Comparison of ENCODE assay signal across 8 mouse cellular contexts in genomic region chr5:117492933-117493863, GRCm38 (mm10).
DNase-seq lines count a peak whose midpoint lies in the region; ATAC-seq and TF ChIP-seq lines count a peak whose summit lies in the region.

No protein-coding gene starts in this region.

- H3K27ac ChIP-seq in forebrain, embryonic 15.5 days (replicated peaks): peak overlapping the region; percentile 51
- H3K27ac ChIP-seq in neural tube, embryonic 12.5 days: no peak overlapping the region

- TF ChIP-seq CTCF in E14TG2a.4 (conservative IDR thresholded peaks at IDR 0.05; ENCODE audit: low read length): no peak

- H3K4me1 ChIP-seq in E14TG2a.4 (replicated peaks; ENCODE audit: low read depth, low read length): peaks cover 23% of the 10 kb centered on the region
- H3K4me1 ChIP-seq in forebrain, embryonic 15.5 days: peaks cover 15% of the 10 kb centered on the region
- peaks cover 16% of the 10 kb centered on the region for H3K4me1 ChIP-seq in neural tube, embryonic 12.5 days

- WGBS in forebrain, embryonic 15.5 days: 12% methylated on average over 31 of the region's 31 CpGs
- 9% methylated on average over 31 of the region's 31 CpGs for WGBS in neural tube, embryonic 12.5 days

- peak; percentile 72 for ATAC-seq in forebrain, embryonic 15.5 days (replicated peaks)
- peak; percentile 92 for ATAC-seq in neural tube, embryonic 12.5 days (ENCODE audit: low FRiP score, low read depth)

- peak; percentile 42 to 68 for DNase-seq in adrenal gland, adult (ENCODE audit: inconsistent age in 2 of 2, low spot score in 1 of 2)
- DNase-seq in adrenal gland, adult 8-10 months: no peak
- peak; percentile 60 to 68 for DNase-seq in layer of hippocampus, postnatal 14 days (ENCODE audit: low spot score in 2 of 2)
- no peak for DNase-seq in thymus, postnatal 0 days (ENCODE audit: low spot score)
- no peak for DNase-seq in thymus, postnatal 14 days

- H3K4me2 ChIP-seq in forebrain, embryonic 15.5 days (replicated peaks): peak overlapping the region; percentile 39
- H3K4me2 ChIP-seq in neural tube, embryonic 12.5 days (replicated peaks): peak overlapping the region; percentile 57

- no peaks in the 10 kb centered on the region for H3K36me3 ChIP-seq in E14TG2a.4 (ENCODE audit: insufficient read depth, low read length)
- H3K36me3 ChIP-seq in forebrain, embryonic 15.5 days: no peaks in the 10 kb centered on the region
- H3K36me3 ChIP-seq in neural tube, embryonic 12.5 days: no peaks in the 10 kb centered on the region

- H3K9me3 ChIP-seq in E14TG2a.4 (ENCODE audit: low read length): no peaks in the 10 kb centered on the region
- H3K9me3 ChIP-seq in forebrain, embryonic 15.5 days: no peaks in the 10 kb centered on the region
- no peaks in the 10 kb centered on the region for H3K9me3 ChIP-seq in neural tube, embryonic 12.5 days

- peaks cover 7% of the 10 kb centered on the region; the same call in 1 of the 2 replicates for H3K27me3 ChIP-seq in E14TG2a.4 (ENCODE audit: insufficient read depth, low read length)
- no peaks in the 10 kb centered on the region for H3K27me3 ChIP-seq in forebrain, embryonic 15.5 days
- no peaks in the 10 kb centered on the region for H3K27me3 ChIP-seq in neural tube, embryonic 12.5 days (replicated peaks)

- peak overlapping the region; percentile 17; the same call in 1 of the 2 replicates for H3K4me3 ChIP-seq in E14TG2a.4 (replicated peaks; ENCODE audit: low read length)
- peak overlapping the region; percentile 19 for H3K4me3 ChIP-seq in forebrain, embryonic 15.5 days
- H3K4me3 ChIP-seq in neural tube, embryonic 12.5 days: 0 out of 2 replicates have a peak overlapping the region, but pooled peaks have one; percentile 11

- H3K9ac ChIP-seq in forebrain, embryonic 15.5 days (replicated peaks): 0 out of 2 replicates have a peak overlapping the region, but pooled peaks have one; percentile 0
- H3K9ac ChIP-seq in neural tube, embryonic 12.5 days: peak overlapping the region; percentile 45; the same call in 1 of the 2 replicates

Comparison
In these comparisons a context has a peak if more than half of its experiments do, and no peak if none do; other contexts are left out.
1. DNase-seq: peak in adrenal gland, adult (2 of 2) and layer of hippocampus, postnatal 14 days (2 of 2); none in adrenal gland, adult 8-10 months (single experiment), thymus, postnatal 0 days (single experiment) and thymus, postnatal 14 days (single experiment).
2. Peak in every context shown above with its lines, with median percentiles within 50 percentile points of each other: H3K4me3 ChIP-seq.